In the genomic region with DNA sequence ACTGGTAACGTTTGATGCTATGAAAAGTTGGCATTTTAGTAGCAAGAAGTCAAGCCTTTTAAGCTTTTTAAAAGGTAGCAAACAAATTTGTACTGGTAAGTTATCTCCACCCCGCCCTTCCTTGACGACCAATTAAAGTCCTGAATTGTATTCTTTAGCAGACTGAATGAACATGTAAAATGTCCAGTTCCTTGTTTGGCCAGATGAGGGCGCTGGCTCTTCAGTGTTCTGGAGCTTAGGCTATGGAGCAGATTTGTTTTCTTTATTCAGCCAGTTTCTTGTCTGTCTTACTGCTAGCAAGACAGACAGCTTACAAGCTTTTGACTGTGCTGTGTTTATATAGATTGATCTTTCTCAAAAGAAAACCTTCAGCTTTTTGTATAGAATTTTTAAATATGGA, we compare ENCODE assay signal across 8 mouse cellular contexts. TPM values are rescaled to one million over a fixed set of nuclear protein-coding genes. Genes with fewer than 3 reads are reported as not detected.
A peak's percentile ranks its signal among the peaks of the same experiment; 100 is the strongest.
DNase-seq lines count a peak whose midpoint lies in the region; TF ChIP-seq lines count a peak whose summit lies in the region.
"Had no signal": no experiment of that assay in that cellular context is flagged by ENCODE, and none has a peak within 500 bp of the region (broad histone marks: within the 10 kb centered on the region; RNA-seq: fewer than 3 reads in every experiment).

No protein-coding gene starts in this region.

- no peak for TF ChIP-seq POLR2A in spleen, adult 2 months (IDR thresholded peaks at IDR 0.05; ENCODE audit: low read depth, low read length)

- no peak overlapping the region for H3K27ac ChIP-seq in spleen, adult 2 months (ENCODE audit: insufficient read depth, low read length)

- 53% methylated on average over 4 of the region's 4 CpGs for WGBS in spleen, adult 2 months

- H3K36me3 ChIP-seq in spleen, adult 2 months (ENCODE audit: control insufficient read depth, insufficient read depth, low read length) = no peaks in the 10 kb centered on the region

- intact Hi-C loops in heart, postnatal 25 days (cut with DNase I) = loop anchor here (2.0 to 10.0 kb wide), 2 partner anchors 82 to 242 kb away; no protein-coding TSS in a partner anchor

- peak; percentile 16; the same call in 1 of the 2 replicates for TF ChIP-seq CTCF in spleen, adult 2 months (IDR thresholded peaks at IDR 0.05; ENCODE audit: extremely low read depth, insufficient read depth, insufficient read length, insufficient replicate concordance)

- no peaks in the 10 kb centered on the region for H3K4me1 ChIP-seq in spleen, adult 2 months (ENCODE audit: control insufficient read depth, insufficient read depth, insufficient read length)

- H3K4me3 ChIP-seq in spleen, adult 2 months (ENCODE audit: extremely low read depth, insufficient read depth, insufficient read length) = no peak overlapping the region
- H3K4me3 ChIP-seq: myocyte had no signal

- DNase-seq in spleen, adult 2 months (ENCODE audit: low read depth in 1 of 2, low spot score in 2 of 2) = peak; percentile 8 to 9
- DNase-seq in spleen, adult 12 weeks (ENCODE audit: low spot score) = no peak
- DNase-seq in adrenal gland, adult 2 months = peak; percentile 59
- peak; percentile 53 for DNase-seq in embryo, embryonic 11 days
- peak; percentile 13 for DNase-seq in heart, postnatal 25 days (ENCODE audit: low spot score)
- DNase-seq in left cerebral cortex, adult 18-20 months (ENCODE audit: low spot score in 2 of 2) = peak; percentile 71 to 81
- peak; percentile 57 for DNase-seq in ovary, postnatal 36 days (ENCODE audit: low spot score)

- no peaks in the 10 kb centered on the region for H3K27me3 ChIP-seq in spleen, adult 2 months (ENCODE audit: control insufficient read depth, insufficient read depth, low read length)

RNA-seq across cellular contexts. Expression of a gene that starts 48.5 kb away (rescaled TPM):
- polyA plus RNA-seq in spleen, adult 2 months (2012; rRNA removed) = 7.9 and 8.1 TPM in 2 replicates
- total RNA-seq in adrenal gland, adult 2 months (2021) = 10 to 100 TPM; 27.1 to 32.4 TPM
- 7.1 and 15.7 TPM in 2 replicates for polyA plus RNA-seq in adrenal gland, adult 2 months (2012; rRNA removed)
- 10 to 100 TPM; 27.2 to 31.0 TPM for total RNA-seq in heart, postnatal 25 days (2021)
- total RNA-seq in left cerebral cortex, adult 18-20 months (2021) = 100 to 1,000 TPM; 110 to 111 TPM
